Mouse (Mus musculus) hindbrain, postnatal 0 days (tissue): ENCODE results near the gene Acvr1b. TPM values are rescaled to one million over a fixed set of nuclear protein-coding genes. Genes with fewer than 3 reads are reported as not detected.

ENCODE experiments used
- ATAC-seq: fragments of 200-750 bp; cut with Nextera tagmentation; 2 replicates; pipeline ENCODE4 v1.8.0; 2017; ENCODE audit warnings: mild to moderate bottlenecking, moderate TSS enrichment, moderate library complexity
- DNase-seq: peaks from one replicate; pipeline ENCODE4 v3.0.0-alpha.2; 2015; ENCODE audit warnings: low spot score
- H3K27ac ChIP-seq: fragments of 300-500 bp; sonication (generic); 2 replicates; pipeline ENCODE4 v1.5.1; 2014; ENCODE audit warnings: mild to moderate bottlenecking
- H3K27me3 ChIP-seq: fragments of 300-500 bp; sonication (generic); 2 replicates; pipeline ENCODE4 v1.6.1; 2014; ENCODE audit warnings: low read length, mixed read lengths; ENCODE audit not compliant: insufficient read depth
- H3K36me3 ChIP-seq: fragments of 300-500 bp; sonication (generic); 2 replicates; pipeline ENCODE4 v1.6.1; 2014; ENCODE audit warnings: low read length, mixed read lengths; ENCODE audit not compliant: insufficient read depth
- H3K4me1 ChIP-seq: fragments of 300-500 bp; sonication (generic); 2 replicates; pipeline ENCODE4 v1.6.1; 2014; ENCODE audit warnings: antibody characterized with exemption, low read length, mixed read lengths; ENCODE audit not compliant: insufficient read depth
- H3K4me2 ChIP-seq: fragments of 300-500 bp; sonication (generic); 2 replicates; pipeline ENCODE4 v1.6.1; 2014; ENCODE audit warnings: low read depth, mild to moderate bottlenecking, low read length, moderate library complexity, mixed read lengths
- H3K4me3 ChIP-seq: fragments of 300-500 bp; sonication (generic); 2 replicates; pipeline ENCODE4 v1.5.1; 2014; ENCODE audit warnings: low read length
- H3K9ac ChIP-seq: fragments of 300-500 bp; sonication (generic); replicated peaks from 2 replicates; pipeline ENCODE4 v1.6.1; 2014; ENCODE audit warnings: mild to moderate bottlenecking, low read length, moderate library complexity, mixed read lengths
- H3K9me3 ChIP-seq: fragments of 300-500 bp; sonication (generic); 2 replicates; pipeline ENCODE4 v1.6.1; 2016; ENCODE audit warnings: low read length, mixed read lengths
- CTCF ChIP-seq: IDR thresholded peaks from 2 replicates; pipeline ENCODE4 v1.5.1; 2016; ENCODE audit warnings: antibody characterized with exemption, control low read depth, low read depth
- WGBS: fragments of 180-500 bp; shearing (Covaris S2); extraction: QIAGEN DNeasy Blood & Tissue Kit; methylation state at CpG from one replicate; pipeline ENCODE4 v1.1.7; 2014; 5-methylcytosine and 5-hydroxymethylcytosine counted together
- polyA plus RNA-seq: library from polyadenylated mRNA; unstranded; fragments of >200 nt; fragmentation: Nextera tagmentation; extraction: Ambion mirVana; gene quantifications from 2 replicates; pipeline ENCODE4 v1.2.1, GENCODE M21; 2015
- total RNA-seq: library from RNA; depleted of rRNA; stranded (reverse); fragments of >200 nt; gene quantifications from 2 replicates; pipeline ENCODE4 v1.2.3, GENCODE M21; 2014

Gene Acvr1b
- total and polyA plus RNA-seq, 2 experiments from 2014 or later = 14.6 to 74.5 TPM

GRCm38 (mm10) chr15:101196961-101197360 is 23.1 kb downstream of the Acvr1b start:
- DNase-seq = no peak
- no peak overlapping the region for H3K4me3 ChIP-seq
- no peaks in the 10 kb centered on the region for H3K27me3 ChIP-seq
- no peak overlapping the region for H3K27ac ChIP-seq
- 0 out of 2 replicates have a peak, but pooled peaks cover 1% of the 10 kb centered on the region for H3K4me1 ChIP-seq
- TF ChIP-seq CTCF = no peak
- no peak overlapping the region for H3K4me2 ChIP-seq
- H3K9me3 ChIP-seq = no peaks in the 10 kb centered on the region
- peaks cover 59% of the 10 kb centered on the region for H3K36me3 ChIP-seq
- H3K9ac ChIP-seq = no peak overlapping the region
- no peak for ATAC-seq

GRCm38 (mm10) chr15:101197497-101198179 is 23.8 kb downstream of the Acvr1b start:
- Histone ChIP-seq H3K9me3 (no peaks in the 10 kb centered on the region), H3K27ac (peak overlapping the region; percentile 20; the same call in 1 of the 2 replicates), H3K4me2 (no peak overlapping the region), H3K4me1 (no peaks in the 10 kb centered on the region), H3K36me3 (peaks cover 66% of the 10 kb centered on the region), H3K9ac (no peak overlapping the region), H3K4me3 (no peak overlapping the region), H3K27me3 (no peaks in the 10 kb centered on the region)
- no peak for TF ChIP-seq CTCF
- ATAC-seq = peak; percentile 8; the same call in 1 of the 2 replicates
- WGBS = 86% methylated on average over 15 of the region's 15 CpGs
- no peak for DNase-seq

GRCm38 (mm10) chr15:101198218-101198617 is 24.4 kb downstream of the Acvr1b start:
- 32% methylated on average over 3 of the region's 3 CpGs for WGBS
- Histone ChIP-seq H3K9ac (no peak overlapping the region), H3K36me3 (peaks cover 72% of the 10 kb centered on the region), H3K27ac (no peak overlapping the region), H3K4me1 (no peaks in the 10 kb centered on the region), H3K4me2 (no peak overlapping the region), H3K4me3 (no peak overlapping the region), H3K27me3 (no peaks in the 10 kb centered on the region), H3K9me3 (no peaks in the 10 kb centered on the region)
- TF ChIP-seq CTCF = peak; percentile 96
- ATAC-seq = peak; percentile 87
- peak; percentile 83 for DNase-seq

GRCm38 (mm10) chr15:101198850-101199249 is 25.0 kb downstream of the Acvr1b start:
- H3K27ac ChIP-seq = no peak overlapping the region
- 87% methylated on average over 14 of the region's 14 CpGs for WGBS
- no peaks in the 10 kb centered on the region for H3K27me3 ChIP-seq
- H3K4me1 ChIP-seq = no peaks in the 10 kb centered on the region
- no peaks in the 10 kb centered on the region for H3K9me3 ChIP-seq
- H3K9ac ChIP-seq = no peak overlapping the region
- H3K4me3 ChIP-seq = no peak overlapping the region
- ATAC-seq = no peak
- H3K4me2 ChIP-seq = no peak overlapping the region
- no peak for DNase-seq
- peak; percentile 62 for TF ChIP-seq CTCF
- H3K36me3 ChIP-seq = peaks cover 74% of the 10 kb centered on the region

- ATAC-seq (no peak), DNase-seq (no peak)
- no peak overlapping the region for H3K9ac ChIP-seq
- no peaks in the 10 kb centered on the region for H3K4me1 ChIP-seq
- no peaks in the 10 kb centered on the region for H3K27me3 ChIP-seq
- peaks cover 66% of the 10 kb centered on the region for H3K36me3 ChIP-seq
- TF ChIP-seq CTCF = no peak
- no peaks in the 10 kb centered on the region for H3K9me3 ChIP-seq
- WGBS = 95% methylated on average over 9 of the region's 9 CpGs
- no peak overlapping the region for H3K27ac ChIP-seq
- H3K4me3 ChIP-seq = no peak overlapping the region
- no peak overlapping the region for H3K4me2 ChIP-seq
Measured at GRCm38 (mm10) chr15:101200777-101201295, 27.0 kb downstream of the Acvr1b start.

GRCm38 (mm10) chr15:101201414-101201813 is 27.5 kb downstream of the Acvr1b start:
- ATAC-seq = no peak
- no peaks in the 10 kb centered on the region for H3K27me3 ChIP-seq
- no peaks in the 10 kb centered on the region for H3K4me1 ChIP-seq
- no peak overlapping the region for H3K4me2 ChIP-seq
- no peak overlapping the region for H3K4me3 ChIP-seq
- DNase-seq = no peak
- no peak overlapping the region for H3K27ac ChIP-seq
- no peaks in the 10 kb centered on the region for H3K9me3 ChIP-seq
- TF ChIP-seq CTCF = no peak
- no peak overlapping the region for H3K9ac ChIP-seq
- 81% methylated on average over 3 of the region's 3 CpGs for WGBS
- peaks cover 66% of the 10 kb centered on the region for H3K36me3 ChIP-seq

GRCm38 (mm10) chr15:101203673-101204072 is 29.8 kb downstream of the Acvr1b start:
- H3K9me3 ChIP-seq = no peaks in the 10 kb centered on the region
- H3K27me3 ChIP-seq = no peaks in the 10 kb centered on the region
- no peak for TF ChIP-seq CTCF
- ATAC-seq (no peak), DNase-seq (no peak)
- H3K36me3 ChIP-seq = peaks cover 66% of the 10 kb centered on the region
- H3K4me3 ChIP-seq = no peak overlapping the region
- no peak overlapping the region for H3K4me2 ChIP-seq
- no peak overlapping the region for H3K9ac ChIP-seq
- WGBS = 86% methylated on average over 4 of the region's 4 CpGs
- H3K27ac ChIP-seq = no peak overlapping the region
- no peaks in the 10 kb centered on the region for H3K4me1 ChIP-seq
